In genomic region chr17:49428751-49429415, GRCm38 (mm10) we compare ENCODE assay signal across 8 mouse cellular contexts. TPM values are rescaled to one million over a fixed set of nuclear protein-coding genes. Genes with fewer than 3 reads are reported as not detected.
DNase-seq lines count a peak whose midpoint lies in the region; ATAC-seq and TF ChIP-seq lines count a peak whose summit lies in the region.

No protein-coding gene starts in this region.

- peak overlapping the region; percentile 48 for H3K4me2 ChIP-seq in CH12.LX (ENCODE audit: insufficient read depth, low read depth, poor library complexity, severe bottlenecking)
- H3K4me2 ChIP-seq in embryonic facial prominence, embryonic 12.5 days (replicated peaks): peak overlapping the region; percentile 76
- peak overlapping the region; percentile 80 for H3K4me2 ChIP-seq in heart, postnatal 0 days (ENCODE audit: low read depth, low read length)
- peak overlapping the region; percentile 89 for H3K4me2 ChIP-seq in limb, embryonic 14.5 days (replicated peaks; ENCODE audit: low read depth, low read length, severe bottlenecking)
- H3K4me2 ChIP-seq in midbrain, embryonic 15.5 days: peak overlapping the region; percentile 79

- in situ Hi-C loops in CH12.LX (cut with MboI; ENCODE audit: low pct_ligation_motif_present, low pct_unique_long_range_greater_than_20kb, low sequenced_read_pairs): no loop called here

- DNase-seq in 3T3-L1 (ENCODE audit: low read depth, low spot score) (peak; percentile 54), CH12.LX (ENCODE audit: extremely low read depth) (no peak)
- DNase-seq in heart, postnatal 0 days (ENCODE audit: low spot score): peak; percentile 10
- DNase-seq in limb, embryonic 14.5 days (ENCODE audit: low spot score): peak; percentile 3
- DNase-seq in right cerebral cortex, postnatal 36 days (ENCODE audit: low spot score in 2 of 2): no peak
- no peak for DNase-seq in left cerebral cortex, adult 9 months (ENCODE audit: low spot score in 2 of 2)

- peaks cover 8 to 23% of the 10 kb centered on the region in 2 experiments for H3K4me1 ChIP-seq in CH12.LX (ENCODE audit: control insufficient read depth in 1 of 2, insufficient read depth in 2 of 2)
- peaks cover 23% of the 10 kb centered on the region for H3K4me1 ChIP-seq in embryonic facial prominence, embryonic 12.5 days
- H3K4me1 ChIP-seq in heart, postnatal 0 days (ENCODE audit: control insufficient read depth, insufficient read depth): peaks cover 30% of the 10 kb centered on the region
- H3K4me1 ChIP-seq in limb, embryonic 14.5 days (ENCODE audit: control insufficient read depth, insufficient read depth, low read length): peaks cover 19% of the 10 kb centered on the region
- H3K4me1 ChIP-seq in midbrain, embryonic 15.5 days: peaks cover 21% of the 10 kb centered on the region

- no peak overlapping the region for H3K27ac ChIP-seq in CH12.LX (ENCODE audit: insufficient read depth, low read depth)
- no peak overlapping the region for H3K27ac ChIP-seq in embryonic facial prominence, embryonic 12.5 days
- H3K27ac ChIP-seq in heart, postnatal 0 days (ENCODE audit: low read depth): peak overlapping the region; percentile 71
- H3K27ac ChIP-seq in limb, embryonic 14.5 days (replicated peaks; ENCODE audit: low read depth, low read length): peak overlapping the region; percentile 63
- H3K27ac ChIP-seq in midbrain, embryonic 15.5 days: peak overlapping the region; percentile 10; the same call in 1 of the 2 replicates

- no peaks in the 10 kb centered on the region for H3K9me3 ChIP-seq in CH12.LX (replicated peaks; ENCODE audit: low read length)
- H3K9me3 ChIP-seq in embryonic facial prominence, embryonic 12.5 days: no peaks in the 10 kb centered on the region
- no peaks in the 10 kb centered on the region for H3K9me3 ChIP-seq in heart, postnatal 0 days (replicated peaks; ENCODE audit: control insufficient read depth, low read length)
- H3K9me3 ChIP-seq in limb, embryonic 14.5 days (ENCODE audit: control insufficient read depth, low read length): no peaks in the 10 kb centered on the region
- no peaks in the 10 kb centered on the region for H3K9me3 ChIP-seq in midbrain, embryonic 15.5 days

- dilution Hi-C loops in CH12.LX (cut with MboI; ENCODE audit: extremely low pct_ligation_motif_present, extremely low pct_unique_long_range_greater_than_20kb, low sequenced_read_pairs): no loop called here

- no peak for TF ChIP-seq CTCF in CH12.LX (conservative IDR thresholded peaks at IDR 0.05 in 1 of 2, IDR thresholded peaks at IDR 0.05 in 1 of 2; ENCODE audit: low read depth in 2 of 2, low read length in 2 of 2)
- no peak for TF ChIP-seq CTCF in heart, postnatal 0 days (IDR thresholded peaks at IDR 0.05; ENCODE audit: low read depth)

- no peak for TF ChIP-seq RAD21 in CH12.LX (IDR thresholded peaks at IDR 0.05; ENCODE audit: low read depth, low read length)

- peaks cover 8 to 24% of the 10 kb centered on the region in 2 experiments for H3K36me3 ChIP-seq in CH12.LX (replicated peaks in 1 of 2; ENCODE audit: control insufficient read depth in 1 of 2, insufficient read depth in 1 of 2, low read length in 1 of 2)
- peaks cover 8% of the 10 kb centered on the region; the same call in 1 of the 2 replicates for H3K36me3 ChIP-seq in embryonic facial prominence, embryonic 12.5 days
- H3K36me3 ChIP-seq in heart, postnatal 0 days (replicated peaks; ENCODE audit: control insufficient read depth, insufficient read depth, low read length): no peaks in the 10 kb centered on the region
- H3K36me3 ChIP-seq in limb, embryonic 14.5 days (ENCODE audit: control insufficient read depth, insufficient read depth, low read length): peaks cover 9% of the 10 kb centered on the region; the same call in 1 of the 2 replicates
- H3K36me3 ChIP-seq in midbrain, embryonic 15.5 days (replicated peaks): no peaks in the 10 kb centered on the region

- no peaks in the 10 kb centered on the region; the same call in 1 of the 2 replicates for H3K79me2 ChIP-seq in CH12.LX (replicated peaks; ENCODE audit: control insufficient read depth, extremely low read depth, insufficient read depth, poor library complexity, severe bottlenecking)

- 54% methylated on average over 13 of the region's 13 CpGs for WGBS in embryonic facial prominence, embryonic 12.5 days
- 36% methylated on average over 13 of the region's 13 CpGs for WGBS in heart, postnatal 0 days
- 40% methylated on average over 13 of the region's 13 CpGs for WGBS in limb, embryonic 14.5 days
- WGBS in midbrain, embryonic 15.5 days: 73% methylated on average over 13 of the region's 13 CpGs

- H3K9ac ChIP-seq in CH12.LX (ENCODE audit: insufficient read depth, low read depth): peak overlapping the region; percentile 96
- H3K9ac ChIP-seq in embryonic facial prominence, embryonic 12.5 days: peak overlapping the region; percentile 80
- peak overlapping the region; percentile 79 for H3K9ac ChIP-seq in heart, postnatal 0 days (replicated peaks; ENCODE audit: low read depth, low read length)
- peak overlapping the region; percentile 94 for H3K9ac ChIP-seq in limb, embryonic 14.5 days (ENCODE audit: low read depth, low read length, severe bottlenecking)
- peak overlapping the region; percentile 80 for H3K9ac ChIP-seq in midbrain, embryonic 15.5 days

- no peak for TF ChIP-seq POLR2A in CH12.LX (IDR thresholded peaks at IDR 0.05; ENCODE audit: low read depth, low read length)
- TF ChIP-seq POLR2A in limb, embryonic 14.5 days (IDR thresholded peaks at IDR 0.05; ENCODE audit: borderline replicate concordance, extremely low read depth, insufficient read depth, insufficient read length): no peak

- no peak for TF ChIP-seq EP300 in CH12.LX (IDR thresholded peaks at IDR 0.05; ENCODE audit: low read length)
- TF ChIP-seq EP300 in heart, postnatal 0 days (IDR thresholded peaks at IDR 0.05; ENCODE audit: low read depth): no peak

- peak overlapping the region; percentile 79 to 97 (median 89) for H3K4me3 ChIP-seq in CH12.LX (replicated peaks in 1 of 3; ENCODE audit: low read depth in 2 of 3, low read length in 2 of 3, poor library complexity in 1 of 3)
- peak overlapping the region; percentile 72 for H3K4me3 ChIP-seq in embryonic facial prominence, embryonic 12.5 days
- peak overlapping the region; percentile 74 for H3K4me3 ChIP-seq in heart, postnatal 0 days (ENCODE audit: low read depth, low read length)
- peak overlapping the region; percentile 80 for H3K4me3 ChIP-seq in limb, embryonic 14.5 days (replicated peaks; ENCODE audit: low read length)
- H3K4me3 ChIP-seq in midbrain, embryonic 15.5 days: peak overlapping the region; percentile 62

- H3K27me3 ChIP-seq in CH12.LX (replicated peaks): no peaks in the 10 kb centered on the region
- H3K27me3 ChIP-seq in embryonic facial prominence, embryonic 12.5 days: no peaks in the 10 kb centered on the region
- no peaks in the 10 kb centered on the region for H3K27me3 ChIP-seq in heart, postnatal 0 days (ENCODE audit: control insufficient read depth, insufficient read depth, low read length)
- no peaks in the 10 kb centered on the region for H3K27me3 ChIP-seq in limb, embryonic 14.5 days (ENCODE audit: control insufficient read depth, insufficient read depth, low read length)
- no peaks in the 10 kb centered on the region for H3K27me3 ChIP-seq in midbrain, embryonic 15.5 days (replicated peaks)

- ATAC-seq in embryonic facial prominence, embryonic 12.5 days (ENCODE audit: insufficient number of reproducible peaks, insufficient read depth, low FRiP score, low TSS enrichment): 0 out of 2 replicates have a peak, but pooled peaks have one; percentile 1
- ATAC-seq in heart, postnatal 0 days (ENCODE audit: insufficient read depth, low read depth): peak; percentile 4
- ATAC-seq in limb, embryonic 14.5 days (ENCODE audit: low FRiP score, low read depth): no peak
- no peak for ATAC-seq in midbrain, embryonic 15.5 days (replicated peaks)

TF ChIP-seq in CH12.LX, 34 proteins besides CTCF, POLR2A, EP300 and RAD21:
- TF ChIP-seq SMC3 (IDR thresholded peaks at IDR 0.05; ENCODE audit: low read depth, low read length): no peak
- TF ChIP-seq USF1 (IDR thresholded peaks at IDR 0.05; ENCODE audit: low read depth, low read length): no peak
- no peak for TF ChIP-seq JUND (conservative IDR thresholded peaks at IDR 0.05; ENCODE audit: low read depth, low read length)
- no peak for TF ChIP-seq KAT2A (IDR thresholded peaks at IDR 0.05; ENCODE audit: insufficient replicate concordance, low read length)
- TF ChIP-seq MEF2A (IDR thresholded peaks at IDR 0.05; ENCODE audit: borderline replicate concordance, low read depth, low read length): no peak
- no peak for TF ChIP-seq SIN3A (IDR thresholded peaks at IDR 0.05; ENCODE audit: low read length)
- no peak for TF ChIP-seq ETS1 (conservative IDR thresholded peaks at IDR 0.05; ENCODE audit: low read depth, low read length)
- no peak for TF ChIP-seq UBTF (IDR thresholded peaks at IDR 0.05; ENCODE audit: low read depth, low read length)
- TF ChIP-seq ZKSCAN1 (IDR thresholded peaks at IDR 0.05; ENCODE audit: borderline replicate concordance, low read depth, low read length): no peak
- TF ChIP-seq IRF4 (IDR thresholded peaks at IDR 0.05; ENCODE audit: low read depth, low read length): no peak
- TF ChIP-seq ZC3H11A (IDR thresholded peaks at IDR 0.05; ENCODE audit: low read depth, low read length): no peak
- no peak for TF ChIP-seq GABPA (IDR thresholded peaks at IDR 0.05; ENCODE audit: insufficient replicate concordance, low read depth, low read length)
- no peak for TF ChIP-seq USF2 (conservative IDR thresholded peaks at IDR 0.05; ENCODE audit: low read depth, low read length)
- TF ChIP-seq NRF1 (IDR thresholded peaks at IDR 0.05; ENCODE audit: low read depth, low read length): no peak

RNA-seq across cellular contexts. Expression of gene Mocs1, which starts 0.7 kb away (rescaled TPM):
- 6.4 and 7.3 TPM in 2 replicates for total RNA-seq in CH12.LX (2012; rRNA removed)
- total RNA-seq in CH12.LX (2014; rRNA removed): 2.9 and 3.7 TPM in 2 replicates
- 8.8 and 9.4 TPM in 2 replicates for polyA plus RNA-seq in CH12.LX (2012; ENCODE audit: insufficient read length, low read depth)
- 3.9 and 5.4 TPM in 2 replicates for polyA plus RNA-seq in embryonic facial prominence, embryonic 12.5 days (2016; fragmentation: Nextera tagmentation; extraction: Ambion mirVana)
- total RNA-seq in heart, postnatal 0 days (2014; rRNA removed; ENCODE audit: low replicate concordance): 13.1 and 18.6 TPM in 2 replicates
- polyA plus RNA-seq in heart, postnatal 0 days (2015; fragmentation: Nextera tagmentation; extraction: Ambion mirVana): 2.3 and 2.8 TPM in 2 replicates
- 18.3 and 21.5 TPM in 2 replicates for polyA plus RNA-seq in limb, embryonic 14.5 days (2012; rRNA removed)
- polyA plus RNA-seq in limb, embryonic 14.5 days (2014; fragmentation: Nextera tagmentation; extraction: Ambion mirVana): 8.0 and 8.1 TPM in 2 replicates
- 3.9 and 5.8 TPM in 2 replicates for polyA plus RNA-seq in midbrain, embryonic 15.5 days (2015; fragmentation: Nextera tagmentation; extraction: Ambion mirVana)

Comparison
In these comparisons a context has a peak if more than half of its experiments do, and no peak if none do; other contexts are left out.
1. DNase-seq: peak in 3T3-L1 (single experiment), heart, postnatal 0 days (single experiment) and limb, embryonic 14.5 days (single experiment); none in CH12.LX (single experiment), right cerebral cortex, postnatal 36 days (0 of 2) and left cerebral cortex, adult 9 months (0 of 2).
2. H3K27ac ChIP-seq: peak in heart, postnatal 0 days (single experiment), limb, embryonic 14.5 days (single experiment) and midbrain, embryonic 15.5 days (single experiment); none in CH12.LX (single experiment) and embryonic facial prominence, embryonic 12.5 days (single experiment).
3. ATAC-seq: peak in embryonic facial prominence, embryonic 12.5 days (single experiment) and heart, postnatal 0 days (single experiment); none in limb, embryonic 14.5 days (single experiment) and midbrain, embryonic 15.5 days (single experiment).
4. Peak in every context shown above with its lines, with median percentiles within 50 percentile points of each other: H3K4me2 ChIP-seq, H3K4me3 ChIP-seq and H3K9ac ChIP-seq.